Mouse (Mus musculus) heart, adult 2 months (tissue): ENCODE data around the gene Ghrh. TPM values are rescaled to one million over a fixed set of nuclear protein-coding genes. Genes with fewer than 3 reads are reported as not detected.

ENCODE experiments used
- DNase-seq, 2 experiments: peaks; one replicate each; pipeline ENCODE4 v3.0.0; 2021
- H3K27ac ChIP-seq: fragments of 200-600 bp; 2 replicates; pipeline ENCODE4 v1.8.1; 2022
- H3K27me3 ChIP-seq: fragments of 200-500 bp; 2 replicates; pipeline ENCODE4 v1.6.1; 2012; ENCODE audit warnings: mild to moderate bottlenecking, low read length, inconsistent platforms, mixed read lengths; ENCODE audit not compliant: control insufficient read depth, insufficient read depth
- H3K36me3 ChIP-seq: fragments of 200-500 bp; 2 replicates; pipeline ENCODE4 v1.6.1; 2012; ENCODE audit warnings: low read length, inconsistent platforms; ENCODE audit not compliant: control insufficient read depth, insufficient read depth
- H3K4me1 ChIP-seq: fragments of 200-500 bp; 2 replicates; pipeline ENCODE4 v1.6.1; 2011; ENCODE audit warnings: low read length; ENCODE audit not compliant: control insufficient read depth, insufficient read depth
- H3K4me3 ChIP-seq: fragments of 200-600 bp; 2 replicates; pipeline ENCODE4 v1.8.1; 2022
- H3K79me2 ChIP-seq: fragments of 200-500 bp; replicated peaks from 2 replicates; pipeline ENCODE4 v1.6.1; 2012; ENCODE audit warnings: mild to moderate bottlenecking, inconsistent platforms, low read length, moderate library complexity, mixed read lengths; ENCODE audit not compliant: control insufficient read depth, insufficient read depth
- H3K9ac ChIP-seq: fragments of 200-500 bp; 2 replicates; pipeline ENCODE4 v1.6.1; 2012; ENCODE audit warnings: low read depth, mild to moderate bottlenecking, control low read depth, inconsistent platforms, low read length, mixed read lengths
- CTCF ChIP-seq: fragments of 200-600 bp; IDR thresholded peaks from 2 replicates; pipeline ENCODE4 v1.8.1; 2022; ENCODE audit warnings: antibody characterized with exemption, mild to moderate bottlenecking, moderate library complexity
- EP300 ChIP-seq: fragments of 200-500 bp; IDR thresholded peaks from 2 replicates; pipeline ENCODE4 v1.6.1; 2011; ENCODE audit warnings: low read depth, low read length, control low read depth; ENCODE audit not compliant: insufficient read depth
- POLR2A ChIP-seq: fragments of 200-500 bp; IDR thresholded peaks from 2 replicates; pipeline ENCODE4 v1.6.1; 2011; ENCODE audit warnings: mild to moderate bottlenecking, low read depth, low read length, control low read depth; ENCODE audit not compliant: insufficient read depth
- WGBS: fragments of 180-500 bp; shearing (Covaris S2); methylation state at CpG from one replicate; pipeline ENCODE4 v1.1.7; 2018; 5-methylcytosine and 5-hydroxymethylcytosine counted together
- intact Hi-C: fragments of 180-260 bp; cut with DNase I; formaldehyde crosslinking; loops from one replicate; pipeline ENCODE4 v1.15.1; 2025
- polyA plus RNA-seq: library from polyadenylated mRNA; depleted of rRNA; stranded (reverse); fragments of >200 nt; gene quantifications from 2 replicates; pipeline ENCODE4 v1.2.3, GENCODE M21; 2012
- total RNA-seq, 2 experiments: library from RNA; stranded (reverse); gene quantifications; 2 replicates each; pipeline ENCODE4 v1.2.3; 2021

Gene Ghrh
- total and polyA plus RNA-seq, 3 experiments = not detected

DNA sequence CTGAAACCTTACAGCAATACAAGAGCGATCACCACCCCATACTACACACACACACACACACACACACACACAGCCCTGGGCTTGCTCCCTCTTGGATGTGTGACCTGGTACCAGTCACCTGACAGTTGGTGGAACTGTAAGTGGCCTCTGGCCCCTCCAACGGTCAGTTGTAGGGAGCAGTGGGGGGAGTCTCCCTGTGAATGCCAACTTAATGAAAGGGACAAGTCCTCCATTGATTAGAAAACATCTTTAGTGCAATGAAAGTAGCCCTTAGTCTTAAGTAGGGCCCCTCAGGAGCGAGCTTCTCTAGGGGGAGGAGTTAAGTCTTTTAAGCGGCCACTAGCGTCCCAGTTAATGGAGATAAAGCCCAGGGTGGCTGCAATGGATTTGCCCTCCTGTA, 19.2 kb downstream of the Ghrh start:
- Histone ChIP-seq H3K9ac (no peak overlapping the region), H3K27ac (no peak overlapping the region), H3K4me3 (no peak overlapping the region), H3K27me3 (no peaks in the 10 kb centered on the region), H3K4me1 (no peaks in the 10 kb centered on the region), H3K36me3 (no peaks in the 10 kb centered on the region), H3K79me2 (no peaks in the 10 kb centered on the region)
- TF ChIP-seq POLR2A (no peak), EP300 (no peak), CTCF (no peak)
- intact Hi-C loops = no loop called here
- no peak for DNase-seq
- WGBS = 69% methylated on average over 5 of the region's 5 CpGs

DNA sequence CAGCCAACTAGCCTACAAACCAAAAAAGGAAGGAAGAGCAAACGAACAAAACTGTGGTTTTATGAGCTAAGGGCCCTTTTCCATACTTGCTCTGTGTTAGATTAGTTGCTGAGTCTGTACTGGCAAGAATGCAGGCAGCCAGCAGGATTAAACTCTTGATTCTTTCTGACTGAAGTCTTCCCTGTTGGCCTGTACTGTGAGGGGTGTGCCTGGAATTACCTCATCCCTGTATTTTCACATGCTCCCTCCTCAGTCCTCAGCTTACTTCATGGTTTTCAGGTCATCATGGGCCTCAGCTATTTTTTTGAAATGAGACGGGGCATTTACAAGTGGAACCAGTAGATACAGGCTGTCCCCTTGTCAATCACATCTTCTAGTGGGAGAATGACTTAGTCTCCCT, 22.1 kb downstream of the Ghrh start:
- intact Hi-C loops = no loop called here
- Histone ChIP-seq H3K9ac (no peak overlapping the region), H3K4me1 (no peaks in the 10 kb centered on the region), H3K27me3 (no peaks in the 10 kb centered on the region), H3K27ac (no peak overlapping the region), H3K4me3 (no peak overlapping the region), H3K79me2 (no peaks in the 10 kb centered on the region), H3K36me3 (no peaks in the 10 kb centered on the region)
- 72% methylated on average over 2 of the region's 2 CpGs for WGBS
- no peak for DNase-seq
- TF ChIP-seq POLR2A (no peak), EP300 (no peak), CTCF (no peak)

GRCm38 (mm10) chr2:157322029-157322766, 25.1 kb downstream of the Ghrh start:
- intact Hi-C loops = no loop called here
- no peaks in the 10 kb centered on the region for H3K27me3 ChIP-seq
- no peak for DNase-seq
- no peaks in the 10 kb centered on the region for H3K79me2 ChIP-seq
- H3K4me1 ChIP-seq = no peaks in the 10 kb centered on the region
- H3K27ac ChIP-seq = no peak overlapping the region
- H3K9ac ChIP-seq = no peak overlapping the region
- no peak for TF ChIP-seq POLR2A
- TF ChIP-seq EP300 = no peak
- TF ChIP-seq CTCF = no peak
- H3K4me3 ChIP-seq = no peak overlapping the region
- H3K36me3 ChIP-seq = no peaks in the 10 kb centered on the region
- WGBS = 70% methylated on average over 5 of the region's 5 CpGs

DNA sequence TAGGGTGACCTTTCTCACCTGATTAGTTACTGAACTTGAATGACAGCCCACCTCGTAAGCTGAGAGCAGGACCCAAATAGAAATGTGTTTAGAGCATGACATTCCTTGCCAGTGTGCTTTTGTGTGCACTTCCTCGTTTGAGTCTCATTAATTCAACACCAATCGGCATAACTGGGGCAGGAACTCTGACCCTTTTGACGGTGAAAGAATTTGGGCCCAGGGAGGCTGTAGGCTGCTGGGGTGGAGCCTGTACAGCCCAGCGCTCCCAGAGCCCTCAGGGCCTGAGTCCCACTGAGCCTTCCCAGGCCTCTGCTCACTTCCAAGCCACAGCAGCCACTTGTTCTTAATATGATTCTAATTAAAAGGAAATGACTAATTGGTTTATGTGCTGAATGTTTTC, 26.4 kb downstream of the Ghrh start:
- intact Hi-C loops = no loop called here
- no peak overlapping the region for H3K9ac ChIP-seq
- no peaks in the 10 kb centered on the region for H3K36me3 ChIP-seq
- TF ChIP-seq POLR2A = no peak
- TF ChIP-seq CTCF = no peak
- TF ChIP-seq EP300 = no peak
- H3K79me2 ChIP-seq = no peaks in the 10 kb centered on the region
- H3K27ac ChIP-seq = no peak overlapping the region
- no peak overlapping the region for H3K4me3 ChIP-seq
- 70% methylated on average over 5 of the region's 5 CpGs for WGBS
- DNase-seq = no peak
- H3K4me1 ChIP-seq = no peaks in the 10 kb centered on the region
- H3K27me3 ChIP-seq = no peaks in the 10 kb centered on the region

- H3K79me2 ChIP-seq = no peaks in the 10 kb centered on the region
- H3K27ac ChIP-seq = no peak overlapping the region
- no peak overlapping the region for H3K9ac ChIP-seq
- DNase-seq = no peak
- no peaks in the 10 kb centered on the region for H3K4me1 ChIP-seq
- no peaks in the 10 kb centered on the region for H3K27me3 ChIP-seq
- TF ChIP-seq EP300 (no peak), CTCF (no peak), POLR2A (no peak)
- intact Hi-C loops = no loop called here
- no peaks in the 10 kb centered on the region for H3K36me3 ChIP-seq
- H3K4me3 ChIP-seq = no peak overlapping the region
- 94% methylated on average over 8 of the region's 8 CpGs for WGBS
Observed at GRCm38 (mm10) chr2:157320135-157320534, 27.2 kb downstream of the Ghrh start.

GRCm38 (mm10) chr2:157317220-157317619, 30.1 kb downstream of the Ghrh start:
- intact Hi-C loops = no loop called here
- Histone ChIP-seq H3K4me3 (no peak overlapping the region), H3K27me3 (no peaks in the 10 kb centered on the region), H3K9ac (no peak overlapping the region), H3K36me3 (no peaks in the 10 kb centered on the region), H3K4me1 (no peaks in the 10 kb centered on the region), H3K79me2 (no peaks in the 10 kb centered on the region), H3K27ac (no peak overlapping the region)
- 77% methylated on average over 6 of the region's 6 CpGs for whole genome bisulfite sequencing
- no peak for DNase-seq
- TF ChIP-seq CTCF = no peak
- TF ChIP-seq POLR2A = no peak
- no peak for TF ChIP-seq EP300
